Mouse (Mus musculus): ENCODE data around the gene Fth1. TPM values are rescaled to one million over a fixed set of nuclear protein-coding genes. Genes with fewer than 3 reads are reported as not detected.
"Not testable (repeated sequence)": the region's sequence is repeated elsewhere in the genome, so short reads cannot be mapped to it uniquely, and the experiment has no call there.

Fth1 gene
- polyA plus RNA-seq (2015; fragmentation: Nextera tagmentation; extraction: Ambion mirVana) = 4,793 and 5,083 TPM in 2 replicates

- Histone ChIP-seq H3K36me3 (replicated peaks; ENCODE audit: insufficient read depth, low read length) (peaks cover 20% of the 10 kb centered on the region), H3K9me3 (ENCODE audit: low read length) (no peaks in the 10 kb centered on the region), H3K27ac (ENCODE audit: low read depth) (peak within 1 kb of the TSS; percentile 99), H3K9ac (replicated peaks) (peak within 1 kb of the TSS; percentile 72; the same call in 1 of the 2 replicates), H3K4me3 (ENCODE audit: low read depth, low read length) (peak within 1 kb of the TSS; percentile 88; the same call in 1 of the 2 replicates), H3K4me1 (ENCODE audit: insufficient read depth) (peaks cover 65% of the 10 kb centered on the region), H3K4me2 (ENCODE audit: low read depth, low read length) (peak within 1 kb of the TSS; percentile 74), H3K27me3 (ENCODE audit: insufficient read depth, low read length) (no peaks in the 10 kb centered on the region)
- WGBS (ENCODE audit: insufficient replicate concordance) = 78% methylated on average over 4 of the region's 4 CpGs
- no peak for TF ChIP-seq EP300 (IDR thresholded peaks at IDR 0.05; ENCODE audit: low read depth)
- TF ChIP-seq CTCF (IDR thresholded peaks at IDR 0.05; ENCODE audit: low read depth) = no peak
- no peak for ATAC-seq
- DNase-seq = no peak
Measured at GRCm38 (mm10) chr19:9980258-9980657, at the start of gene Fth1. Fth1 (plus strand) TSS chr19:9980598.

- peak; percentile 40 for DNase-seq
- Histone ChIP-seq H3K4me1 (ENCODE audit: insufficient read depth) (peaks cover 13% of the 10 kb centered on the region), H3K27ac (ENCODE audit: low read depth) (peak overlapping the region; percentile 73)
- not testable (repeated sequence) for H3K9ac ChIP-seq (replicated peaks); H3K4me2 ChIP-seq (ENCODE audit: low read depth, low read length); H3K36me3 ChIP-seq (replicated peaks; ENCODE audit: insufficient read depth, low read length); H3K9me3 ChIP-seq (ENCODE audit: low read length); H3K4me3 ChIP-seq (ENCODE audit: low read depth, low read length); H3K27me3 ChIP-seq (ENCODE audit: insufficient read depth, low read length)
- 13% methylated on average over 2 of the region's 2 CpGs for WGBS (ENCODE audit: insufficient replicate concordance)
- peak; percentile 89 for ATAC-seq
Measured at GRCm38 (mm10) chr19:9931167-9931607, 49.2 kb upstream of the Fth1 start.

GRCm38 (mm10) chr19:9933908-9934307 is 46.5 kb upstream of the Fth1 start:
- 70% methylated on average over 2 of the region's 2 CpGs for WGBS (ENCODE audit: insufficient replicate concordance)
- TF ChIP-seq EP300 (IDR thresholded peaks at IDR 0.05; ENCODE audit: low read depth) = no peak
- no peak for TF ChIP-seq CTCF (IDR thresholded peaks at IDR 0.05; ENCODE audit: low read depth)
- no peak for ATAC-seq

GRCm38 (mm10) chr19:9936579-9936978 is 43.8 kb upstream of the Fth1 start:
- Histone ChIP-seq H3K4me2 (ENCODE audit: low read depth, low read length) (no peak overlapping the region), H3K4me1 (ENCODE audit: insufficient read depth) (peaks cover 30% of the 10 kb centered on the region), H3K27me3 (ENCODE audit: insufficient read depth, low read length) (no peaks in the 10 kb centered on the region), H3K9me3 (ENCODE audit: low read length) (no peaks in the 10 kb centered on the region), H3K9ac (replicated peaks) (no peak overlapping the region), H3K36me3 (replicated peaks; ENCODE audit: insufficient read depth, low read length) (no peaks in the 10 kb centered on the region), H3K4me3 (ENCODE audit: low read depth, low read length) (no peak overlapping the region), H3K27ac (ENCODE audit: low read depth) (peak overlapping the region; percentile 36)
- WGBS (ENCODE audit: insufficient replicate concordance) = 43% methylated on average over 5 of the region's 5 CpGs
- no peak for TF ChIP-seq CTCF (IDR thresholded peaks at IDR 0.05; ENCODE audit: low read depth)
- no peak for TF ChIP-seq EP300 (IDR thresholded peaks at IDR 0.05; ENCODE audit: low read depth)
- DNase-seq (peak; percentile 45), ATAC-seq (peak; percentile 26)

More at GRCm38 (mm10) chr19:9933908-9934307, 46.5 kb upstream of the Fth1 start:
- H3K27ac ChIP-seq (ENCODE audit: low read depth) = no peak overlapping the region
- H3K4me3 ChIP-seq (ENCODE audit: low read depth, low read length) = no peak overlapping the region
- H3K4me2 ChIP-seq (ENCODE audit: low read depth, low read length) = no peak overlapping the region
- no peaks in the 10 kb centered on the region for H3K27me3 ChIP-seq (ENCODE audit: insufficient read depth, low read length)
- H3K9ac ChIP-seq (replicated peaks) = no peak overlapping the region
- H3K9me3 ChIP-seq (ENCODE audit: low read length) = no peaks in the 10 kb centered on the region
- H3K4me1 ChIP-seq (ENCODE audit: insufficient read depth) = peaks cover 26% of the 10 kb centered on the region
- H3K36me3 ChIP-seq (replicated peaks; ENCODE audit: insufficient read depth, low read length) = no peaks in the 10 kb centered on the region
- DNase-seq = no peak

GRCm38 (mm10) chr19:9937428-9937827 is 43.0 kb upstream of the Fth1 start:
- no peak overlapping the region for H3K9ac ChIP-seq (replicated peaks)
- peak overlapping the region; percentile 83; the same call in 1 of the 2 replicates for H3K27ac ChIP-seq (ENCODE audit: low read depth)
- TF ChIP-seq CTCF (IDR thresholded peaks at IDR 0.05; ENCODE audit: low read depth) = no peak
- no peak for TF ChIP-seq EP300 (IDR thresholded peaks at IDR 0.05; ENCODE audit: low read depth)
- H3K4me3 ChIP-seq (ENCODE audit: low read depth, low read length) = no peak overlapping the region
- no peak overlapping the region for H3K4me2 ChIP-seq (ENCODE audit: low read depth, low read length)
- H3K36me3 ChIP-seq (replicated peaks; ENCODE audit: insufficient read depth, low read length) = no peaks in the 10 kb centered on the region
- peaks cover 34% of the 10 kb centered on the region for H3K4me1 ChIP-seq (ENCODE audit: insufficient read depth)
- 80% methylated on average over 5 of the region's 5 CpGs for WGBS (ENCODE audit: insufficient replicate concordance)
- DNase-seq (no peak), ATAC-seq (no peak)
- no peaks in the 10 kb centered on the region for H3K27me3 ChIP-seq (ENCODE audit: insufficient read depth, low read length)
- H3K9me3 ChIP-seq (ENCODE audit: low read length) = no peaks in the 10 kb centered on the region

GRCm38 (mm10) chr19:9938156-9938823 is 42.1 kb upstream of the Fth1 start:
- no peak for DNase-seq
- 37% methylated on average over 6 of the region's 6 CpGs for WGBS (ENCODE audit: insufficient replicate concordance)

More at GRCm38 (mm10) chr19:9938156-9938823, 42.1 kb upstream of the Fth1 start:
- TF ChIP-seq CTCF (IDR thresholded peaks at IDR 0.05; ENCODE audit: low read depth) (no peak), EP300 (IDR thresholded peaks at IDR 0.05; ENCODE audit: low read depth) (no peak)
- Histone ChIP-seq H3K4me2 (ENCODE audit: low read depth, low read length) (peak overlapping the region; percentile 69), H3K9ac (replicated peaks) (no peak overlapping the region), H3K4me1 (ENCODE audit: insufficient read depth) (peaks cover 41% of the 10 kb centered on the region), H3K36me3 (replicated peaks; ENCODE audit: insufficient read depth, low read length) (no peaks in the 10 kb centered on the region), H3K27me3 (ENCODE audit: insufficient read depth, low read length) (no peaks in the 10 kb centered on the region), H3K9me3 (ENCODE audit: low read length) (no peaks in the 10 kb centered on the region), H3K27ac (ENCODE audit: low read depth) (peak overlapping the region; percentile 83), H3K4me3 (ENCODE audit: low read depth, low read length) (peak overlapping the region; percentile 26)
- no peak for ATAC-seq

Measured in liver, postnatal 0 days (tissue).